Mouse (Mus musculus): ENCODE results near the gene Smarca1.

The Smarca1 gene

GRCm38 (mm10) chrX:47835835-47836195 is 57.0 kb downstream of the Smarca1 start:
- no peak overlapping the region for H3K4me3 ChIP-seq (replicated peaks; ENCODE audit: low read length)
- no peaks in the 10 kb centered on the region for H3K9me3 ChIP-seq (ENCODE audit: low read length)
- H3K27me3 ChIP-seq (ENCODE audit: insufficient read depth, low read length): no peaks in the 10 kb centered on the region
- H3K4me1 ChIP-seq (replicated peaks; ENCODE audit: low read depth, low read length): no peaks in the 10 kb centered on the region
- no peaks in the 10 kb centered on the region for H3K36me3 ChIP-seq (ENCODE audit: insufficient read depth, low read length)
- TF ChIP-seq POU5F1 (IDR thresholded peaks at IDR 0.05; ENCODE audit: borderline replicate concordance, low read length) (no peak), CTCF (conservative IDR thresholded peaks at IDR 0.05; ENCODE audit: low read length) (no peak), NANOG (IDR thresholded peaks at IDR 0.05; ENCODE audit: borderline replicate concordance, low read length) (no peak)

GRCm38 (mm10) chrX:47835098-47835834 is 57.5 kb downstream of the Smarca1 start:
- no peak for TF ChIP-seq CTCF (conservative IDR thresholded peaks at IDR 0.05; ENCODE audit: low read length)
- TF ChIP-seq POU5F1 (IDR thresholded peaks at IDR 0.05; ENCODE audit: borderline replicate concordance, low read length): no peak
- TF ChIP-seq NANOG (IDR thresholded peaks at IDR 0.05; ENCODE audit: borderline replicate concordance, low read length): no peak
- no peaks in the 10 kb centered on the region for H3K4me1 ChIP-seq (replicated peaks; ENCODE audit: low read depth, low read length)
- no peaks in the 10 kb centered on the region for H3K36me3 ChIP-seq (ENCODE audit: insufficient read depth, low read length)
- no peaks in the 10 kb centered on the region for H3K27me3 ChIP-seq (ENCODE audit: insufficient read depth, low read length)
- no peaks in the 10 kb centered on the region for H3K9me3 ChIP-seq (ENCODE audit: low read length)
- no peak overlapping the region for H3K4me3 ChIP-seq (replicated peaks; ENCODE audit: low read length)

GRCm38 (mm10) chrX:47833431-47833830 is 59.3 kb downstream of the Smarca1 start:
- Histone ChIP-seq H3K4me1 (replicated peaks; ENCODE audit: low read depth, low read length) (no peaks in the 10 kb centered on the region), H3K9me3 (ENCODE audit: low read length) (no peaks in the 10 kb centered on the region), H3K27me3 (ENCODE audit: insufficient read depth, low read length) (no peaks in the 10 kb centered on the region), H3K4me3 (replicated peaks; ENCODE audit: low read length) (no peak overlapping the region), H3K36me3 (ENCODE audit: insufficient read depth, low read length) (no peaks in the 10 kb centered on the region)
- no peak for TF ChIP-seq NANOG (IDR thresholded peaks at IDR 0.05; ENCODE audit: borderline replicate concordance, low read length)
- TF ChIP-seq CTCF (conservative IDR thresholded peaks at IDR 0.05; ENCODE audit: low read length): no peak
- TF ChIP-seq POU5F1 (IDR thresholded peaks at IDR 0.05; ENCODE audit: borderline replicate concordance, low read length): no peak

- no peak for TF ChIP-seq POU5F1 (IDR thresholded peaks at IDR 0.05; ENCODE audit: borderline replicate concordance, low read length)
- TF ChIP-seq CTCF (conservative IDR thresholded peaks at IDR 0.05; ENCODE audit: low read length): peak; percentile 8; the same call in 1 of the 2 replicates
- no peak for TF ChIP-seq NANOG (IDR thresholded peaks at IDR 0.05; ENCODE audit: borderline replicate concordance, low read length)
- no peak overlapping the region for H3K4me3 ChIP-seq (replicated peaks; ENCODE audit: low read length)
- H3K36me3 ChIP-seq (ENCODE audit: insufficient read depth, low read length): no peaks in the 10 kb centered on the region
- no peaks in the 10 kb centered on the region for H3K9me3 ChIP-seq (ENCODE audit: low read length)
- H3K4me1 ChIP-seq (replicated peaks; ENCODE audit: low read depth, low read length): no peaks in the 10 kb centered on the region
- H3K27me3 ChIP-seq (ENCODE audit: insufficient read depth, low read length): no peaks in the 10 kb centered on the region
Observed at GRCm38 (mm10) chrX:47820566-47820965, 72.2 kb downstream of the Smarca1 start.

- no peaks in the 10 kb centered on the region for H3K9me3 ChIP-seq (ENCODE audit: low read length)
- no peaks in the 10 kb centered on the region for H3K27me3 ChIP-seq (ENCODE audit: insufficient read depth, low read length)
- TF ChIP-seq NANOG (IDR thresholded peaks at IDR 0.05; ENCODE audit: borderline replicate concordance, low read length): no peak
- no peak for TF ChIP-seq CTCF (conservative IDR thresholded peaks at IDR 0.05; ENCODE audit: low read length)
- no peak for TF ChIP-seq POU5F1 (IDR thresholded peaks at IDR 0.05; ENCODE audit: borderline replicate concordance, low read length)
- H3K4me3 ChIP-seq (replicated peaks; ENCODE audit: low read length): no peak overlapping the region
- H3K36me3 ChIP-seq (ENCODE audit: insufficient read depth, low read length): no peaks in the 10 kb centered on the region
- H3K4me1 ChIP-seq (replicated peaks; ENCODE audit: low read depth, low read length): no peaks in the 10 kb centered on the region
Observed at GRCm38 (mm10) chrX:47808717-47809116, 84.1 kb downstream of the Smarca1 start.

GRCm38 (mm10) chrX:47764440-47764839 is 128.3 kb downstream of the Smarca1 start:
- Histone ChIP-seq H3K36me3 (ENCODE audit: insufficient read depth, low read length) (no peaks in the 10 kb centered on the region), H3K4me3 (replicated peaks; ENCODE audit: low read length) (no peak overlapping the region), H3K27me3 (ENCODE audit: insufficient read depth, low read length) (no peaks in the 10 kb centered on the region), H3K4me1 (replicated peaks; ENCODE audit: low read depth, low read length) (no peaks in the 10 kb centered on the region), H3K9me3 (ENCODE audit: low read length) (no peaks in the 10 kb centered on the region)
- TF ChIP-seq CTCF (conservative IDR thresholded peaks at IDR 0.05; ENCODE audit: low read length) (no peak), NANOG (IDR thresholded peaks at IDR 0.05; ENCODE audit: borderline replicate concordance, low read length) (no peak), POU5F1 (IDR thresholded peaks at IDR 0.05; ENCODE audit: borderline replicate concordance, low read length) (no peak)

GRCm38 (mm10) chrX:47760212-47760611 is 132.6 kb downstream of the Smarca1 start:
- no peaks in the 10 kb centered on the region for H3K36me3 ChIP-seq (ENCODE audit: insufficient read depth, low read length)
- TF ChIP-seq CTCF (conservative IDR thresholded peaks at IDR 0.05; ENCODE audit: low read length) (no peak), POU5F1 (IDR thresholded peaks at IDR 0.05; ENCODE audit: borderline replicate concordance, low read length) (no peak), NANOG (IDR thresholded peaks at IDR 0.05; ENCODE audit: borderline replicate concordance, low read length) (no peak)

More at GRCm38 (mm10) chrX:47760212-47760611, 132.6 kb downstream of the Smarca1 start:
- no peak overlapping the region for H3K4me3 ChIP-seq (replicated peaks; ENCODE audit: low read length)
- no peaks in the 10 kb centered on the region for H3K4me1 ChIP-seq (replicated peaks; ENCODE audit: low read depth, low read length)
- H3K9me3 ChIP-seq (ENCODE audit: low read length): no peaks in the 10 kb centered on the region
- H3K27me3 ChIP-seq (ENCODE audit: insufficient read depth, low read length): no peaks in the 10 kb centered on the region
